Mouse (Mus musculus): ENCODE measurements around the gene Rbsn.

Rbsn gene

DNA sequence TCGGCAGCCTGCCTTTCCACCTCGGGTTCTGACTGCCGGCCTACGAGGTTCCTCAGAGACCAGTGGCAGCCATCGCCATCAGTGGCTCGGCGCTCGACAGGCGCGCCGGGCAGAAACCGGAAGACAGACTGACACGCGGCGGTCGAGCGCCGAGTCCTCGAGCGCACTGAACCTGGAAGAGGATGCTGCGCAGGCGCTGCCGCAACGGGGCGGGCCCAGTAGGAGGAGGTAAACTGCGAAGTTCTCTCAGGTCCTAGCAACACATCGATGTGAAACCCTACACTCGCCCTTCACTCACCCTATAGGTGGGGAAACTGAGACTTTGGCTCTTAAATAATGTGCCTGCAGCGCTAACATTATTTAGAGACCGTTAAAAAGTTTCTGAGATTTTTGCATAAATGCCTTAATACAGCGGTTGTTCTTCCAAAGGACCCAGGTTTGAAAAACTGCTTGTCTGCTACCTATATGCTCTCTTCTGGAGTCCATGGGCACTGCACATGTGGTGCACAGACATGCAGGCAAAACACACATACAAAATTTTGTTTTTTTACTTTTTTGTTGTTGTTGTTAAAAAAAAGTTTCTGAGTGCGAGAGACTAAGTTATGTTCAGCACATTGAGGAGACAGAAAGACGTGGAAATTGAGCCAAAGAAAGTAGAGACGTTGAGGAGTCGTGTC, at the start of gene Rbsn:
Gene Rbsn, minus strand, starts transcription at position 153 of the 677 bp plus-strand sequence.
- DNase-seq (ENCODE audit: low spot score in 2 of 2) = peak; percentile 79 to 89

DNA sequence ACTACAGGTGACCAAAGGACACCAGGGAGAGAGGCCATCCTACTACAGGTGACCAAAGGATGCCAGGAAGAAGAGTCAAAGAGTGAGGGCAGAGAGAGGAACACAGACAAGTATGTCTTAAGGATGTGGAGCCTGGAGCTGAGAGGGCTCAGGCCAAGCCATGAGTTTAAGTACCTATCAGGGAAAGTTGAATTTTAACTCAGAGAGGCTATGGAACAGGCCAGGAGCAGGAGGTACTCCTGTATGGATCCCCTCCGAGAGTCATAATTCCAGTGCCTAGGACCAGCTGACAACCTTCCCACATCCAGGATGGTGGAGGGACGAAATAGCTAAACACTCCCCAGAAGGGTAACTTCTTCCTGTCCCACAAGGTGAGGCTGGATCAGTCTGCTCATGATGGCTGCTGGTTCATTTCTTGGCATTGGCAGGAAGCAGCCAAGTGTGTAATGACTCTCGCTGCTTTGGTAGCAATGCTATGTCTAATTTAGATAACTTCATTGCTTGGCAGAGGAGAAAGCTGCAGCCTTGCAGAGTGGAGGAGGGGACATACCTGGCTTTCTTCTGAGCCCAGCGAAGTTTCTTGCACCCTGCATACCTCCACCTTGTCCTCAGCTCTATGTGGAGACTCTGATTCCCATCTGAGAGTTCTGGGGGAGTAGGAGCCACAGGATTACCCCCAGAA, 46.6 kb upstream of the Rbsn start:
- no peak for DNase-seq (ENCODE audit: low spot score in 2 of 2)

DNA sequence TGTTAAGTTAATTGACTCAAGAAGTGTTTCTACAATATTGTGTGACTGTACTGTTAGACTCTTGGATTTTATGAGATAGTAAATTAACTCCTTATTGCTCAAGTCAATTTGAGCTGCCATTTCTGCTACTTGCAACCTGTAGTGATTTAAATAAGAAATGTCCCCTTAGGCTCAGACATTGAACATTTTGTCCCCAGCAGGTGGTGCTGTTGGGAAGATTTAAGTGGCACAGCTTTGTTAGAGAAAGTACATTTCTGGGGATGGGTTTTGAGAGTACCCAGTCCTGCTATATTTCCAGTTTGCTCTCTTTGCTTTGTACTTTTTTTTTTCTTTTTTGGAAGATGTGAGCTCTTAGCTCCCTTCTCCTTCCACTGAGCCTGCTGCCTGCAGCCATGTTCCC, 40.6 kb upstream of the Rbsn start:
- DNase-seq (ENCODE audit: low spot score in 2 of 2) = no peak

DNA sequence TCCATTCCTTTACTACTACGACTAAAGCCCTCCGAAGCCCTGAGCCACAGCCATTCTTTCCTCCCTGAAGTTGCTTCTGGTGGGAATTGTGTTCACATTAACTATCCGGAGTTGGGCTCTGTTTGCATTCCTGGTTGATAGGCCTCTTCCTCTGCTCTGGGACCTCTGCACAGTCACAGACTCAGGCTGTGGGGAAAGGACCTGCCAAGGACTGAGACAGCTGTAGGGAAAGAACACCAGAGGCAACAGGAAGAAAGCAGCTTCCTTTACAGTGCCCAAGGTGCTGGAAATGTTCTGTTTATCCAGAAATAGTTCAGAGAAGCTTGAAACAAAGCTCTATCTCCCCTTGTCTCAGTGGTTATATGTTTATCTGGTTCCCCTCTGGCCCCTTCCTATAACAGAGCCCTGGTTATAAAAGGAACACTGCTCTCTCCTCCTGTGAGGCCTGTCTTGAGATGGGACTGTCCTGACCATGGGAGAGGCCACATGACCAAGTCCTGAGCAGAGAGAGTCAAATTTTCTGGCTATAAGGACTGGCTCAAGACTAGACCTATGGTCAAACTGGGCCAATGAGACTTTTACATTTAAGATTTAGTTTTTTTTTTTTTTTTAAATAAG, 38.6 kb upstream of the Rbsn start:
- DNase-seq (ENCODE audit: low spot score in 2 of 2) = no peak

DNA sequence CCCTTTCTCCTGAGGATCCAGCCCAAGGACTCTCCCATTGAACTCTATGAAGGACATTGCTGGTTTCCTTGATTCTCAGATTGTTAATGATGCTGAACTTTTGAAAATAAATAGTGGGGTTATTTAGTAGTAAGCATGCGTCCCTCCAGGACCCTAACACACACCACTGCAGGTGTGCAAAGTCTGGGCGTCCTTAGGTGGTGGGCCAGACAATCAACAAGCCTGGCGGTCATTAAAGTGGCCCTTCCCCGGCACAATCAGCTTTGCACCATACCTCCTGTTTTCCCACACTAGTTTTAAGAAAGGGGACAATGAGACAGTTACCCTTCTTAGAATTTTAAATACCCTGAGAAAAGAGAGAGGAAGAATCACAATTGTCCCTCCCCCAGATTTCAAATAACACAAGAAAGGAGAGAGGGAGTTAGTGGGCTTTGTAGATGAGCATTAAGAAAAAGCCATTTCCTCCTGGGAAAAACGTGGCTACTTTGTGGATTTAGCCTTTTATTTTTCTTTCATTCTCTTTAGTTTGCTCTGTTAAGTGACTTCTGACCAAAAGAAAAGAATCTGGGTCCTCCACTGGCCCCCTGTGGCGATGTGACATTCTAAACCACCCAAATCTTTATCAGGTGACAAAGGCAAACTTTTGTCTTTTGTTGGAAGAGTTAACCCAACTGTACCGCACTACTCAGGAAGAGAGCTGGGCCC, 32.6 kb upstream of the Rbsn start:
- DNase-seq (ENCODE audit: low spot score in 2 of 2) = no peak

DNA sequence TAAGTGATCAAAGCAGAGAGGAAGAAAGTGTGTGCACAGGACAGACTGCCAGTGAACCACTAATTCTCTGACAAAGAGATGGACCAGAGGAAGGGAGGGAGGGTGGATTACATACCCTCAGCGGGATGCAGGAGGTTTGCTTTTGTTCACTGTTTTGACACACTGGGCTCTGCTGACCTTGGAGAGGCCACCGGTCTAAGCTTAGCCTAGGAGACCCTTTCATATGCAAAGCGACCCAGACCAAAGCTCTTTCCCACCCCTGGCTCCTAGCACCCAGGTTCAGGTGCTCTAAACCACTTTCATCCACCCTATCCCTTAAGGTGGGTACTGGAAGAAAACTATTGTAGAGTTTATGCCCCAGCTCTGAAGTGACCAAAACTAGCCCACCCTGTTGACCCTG, 31.6 kb upstream of the Rbsn start:
- DNase-seq (ENCODE audit: low spot score in 2 of 2) = no peak

DNA sequence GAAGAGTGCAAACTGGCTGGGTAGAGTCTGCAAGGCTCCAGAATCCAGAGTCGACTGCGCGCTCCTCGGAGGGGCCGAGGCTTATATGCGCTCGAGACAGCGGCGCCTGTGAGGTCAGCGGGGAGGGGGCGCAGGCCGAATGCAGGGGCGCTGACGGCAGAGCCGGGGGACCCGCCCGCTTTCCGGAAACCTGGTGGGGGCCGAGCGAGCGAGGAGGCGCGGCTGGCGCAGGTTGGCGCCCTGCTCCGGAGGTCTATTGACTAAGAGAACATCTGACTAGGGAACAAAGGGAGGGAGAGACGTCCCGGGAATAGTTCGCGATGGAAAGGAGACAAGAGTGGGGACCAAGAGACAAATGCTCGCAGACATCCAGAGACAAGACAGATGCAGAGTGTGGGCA, 29.9 kb upstream of the Rbsn start, which contains the start of gene Trh:
Gene Trh, minus strand, starts transcription at position 60 of the 400 bp plus-strand sequence.
- DNase-seq (ENCODE audit: low spot score in 2 of 2) = no peak

DNA sequence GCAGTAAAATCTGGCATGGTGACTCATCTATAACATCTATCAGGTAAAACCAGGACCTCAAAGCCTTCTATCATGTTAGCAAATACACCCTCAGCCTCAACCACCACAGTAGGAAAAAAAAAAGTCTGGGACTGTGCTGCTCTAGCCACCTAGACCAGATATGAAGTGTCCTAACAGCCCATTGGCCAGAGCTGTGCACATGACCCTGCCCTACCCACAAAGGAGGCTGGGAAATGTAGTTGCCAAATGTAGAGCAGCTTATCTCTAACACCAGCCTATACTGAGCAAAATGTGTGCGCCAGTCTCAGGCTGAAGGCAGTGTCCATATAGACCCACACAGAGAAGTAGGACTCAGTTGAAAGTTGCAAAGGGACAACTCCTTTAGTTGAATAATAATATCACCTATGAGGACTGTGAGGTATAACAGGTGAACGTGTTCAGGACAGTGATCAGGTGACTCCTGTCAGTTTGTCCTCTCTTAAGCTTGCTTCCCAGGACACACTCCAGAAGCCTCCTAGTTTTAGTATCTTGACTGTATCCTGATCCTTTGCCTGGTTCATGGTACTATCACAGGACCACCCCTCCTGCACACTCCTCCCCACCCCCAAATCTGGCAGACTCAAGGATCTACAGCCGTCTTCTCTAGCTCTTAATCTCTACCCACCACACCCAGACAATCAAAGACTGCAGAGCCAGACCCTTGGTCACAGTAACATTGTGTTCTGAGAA, 26.6 kb upstream of the Rbsn start:
- peak; percentile 11 to 40 for DNase-seq (ENCODE audit: low spot score in 2 of 2)

DNA sequence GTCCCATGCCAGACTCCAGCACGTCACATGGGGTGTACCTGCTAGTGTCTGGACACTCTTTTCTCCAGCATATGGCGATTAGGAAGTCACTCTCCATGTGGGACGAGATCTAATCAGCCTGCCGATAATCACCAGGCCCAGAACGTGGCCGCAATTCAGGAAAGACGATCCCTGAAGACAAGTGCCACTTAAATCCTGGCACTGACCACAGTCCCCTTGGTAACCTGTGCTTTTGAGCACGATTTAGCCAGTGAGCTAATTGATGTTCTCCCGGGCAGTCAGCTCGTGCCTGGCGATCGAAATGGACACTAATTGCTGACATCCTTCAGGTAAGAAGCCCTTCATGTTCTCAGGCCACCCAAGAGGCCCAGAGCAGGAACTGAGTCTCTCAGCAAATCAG, 20.3 kb upstream of the Rbsn start:
- no peak for DNase-seq (ENCODE audit: low spot score in 2 of 2)

DNA sequence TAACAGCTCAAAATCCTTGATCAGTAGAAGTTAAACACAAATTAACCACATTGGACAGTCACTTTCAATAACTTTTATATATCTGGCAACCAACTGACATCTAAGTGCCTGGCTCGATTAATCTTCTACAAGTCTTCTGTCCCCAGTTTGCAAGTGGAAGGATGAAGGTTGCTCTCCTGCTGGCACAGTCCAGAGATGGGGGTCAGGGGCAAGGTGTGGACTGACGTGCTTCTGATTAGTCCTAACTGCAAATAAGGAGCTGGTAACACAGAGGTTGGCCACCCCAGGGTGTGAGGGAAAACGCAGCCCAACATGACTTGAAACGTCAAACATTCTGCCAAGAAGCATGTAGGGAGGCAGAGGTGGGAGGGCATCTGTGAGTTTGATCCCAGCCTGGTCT, 17.0 kb upstream of the Rbsn start:
- DNase-seq (ENCODE audit: low spot score in 2 of 2) = no peak

DNA sequence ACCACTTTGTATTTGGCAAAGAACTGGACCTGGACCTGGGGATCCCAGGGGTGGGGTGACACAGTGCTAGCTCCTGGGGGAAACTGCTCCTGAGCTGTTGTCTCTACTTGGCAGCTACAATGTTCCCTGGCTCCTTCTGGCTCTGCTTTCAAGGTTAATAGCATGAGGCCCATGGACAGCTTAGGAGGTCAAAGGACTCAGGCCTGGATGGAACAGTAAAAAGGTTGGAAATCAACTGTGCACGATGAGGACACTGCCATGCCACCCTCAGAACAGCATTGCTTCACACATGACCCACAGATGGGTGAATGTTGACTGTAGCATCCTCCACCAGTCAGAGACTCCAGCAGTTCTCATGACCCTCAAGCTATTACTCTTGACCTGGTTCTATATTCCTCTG, 16.6 kb upstream of the Rbsn start:
- DNase-seq (ENCODE audit: low spot score in 2 of 2) = no peak

DNA sequence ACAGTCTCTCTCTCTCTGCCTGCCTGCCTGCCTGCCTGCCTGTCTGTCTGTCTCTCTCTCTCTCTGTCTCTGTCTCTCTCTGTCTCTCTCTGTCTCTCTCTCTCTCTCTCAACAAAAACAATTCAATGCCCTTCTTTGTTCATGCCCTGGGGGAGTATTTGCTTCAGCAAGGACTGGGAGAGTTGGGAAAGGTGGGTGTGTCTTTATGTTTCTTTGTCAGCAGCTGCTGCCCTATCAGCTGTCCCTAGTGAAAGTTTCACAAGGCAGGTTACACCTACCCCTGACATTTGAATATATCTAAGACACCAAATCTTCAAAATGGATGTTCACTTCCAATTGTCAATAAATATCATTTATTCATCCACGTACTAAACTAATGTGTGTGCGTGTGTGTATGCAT, 14.9 kb upstream of the Rbsn start:
- DNase-seq (ENCODE audit: low spot score in 2 of 2) = no peak

DNA sequence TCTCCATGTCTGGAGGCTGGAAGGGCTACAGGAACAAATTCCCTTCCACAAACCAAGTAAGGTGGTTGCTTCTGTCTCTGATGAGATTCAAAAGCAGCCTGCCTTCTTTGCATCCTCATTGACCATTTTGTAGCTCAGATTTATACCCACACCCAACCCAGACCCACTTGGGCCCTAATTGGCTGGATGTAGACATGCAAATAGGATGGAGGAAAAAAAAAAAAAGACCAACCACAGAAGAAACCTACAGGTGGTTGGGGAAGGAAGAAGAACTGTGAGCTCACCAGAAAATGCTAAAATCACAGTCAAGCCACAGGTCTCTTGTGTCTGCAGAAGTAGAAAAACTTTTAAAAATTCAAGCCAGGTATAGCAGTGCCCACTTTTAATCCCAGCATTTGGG, 14.4 kb upstream of the Rbsn start:
- DNase-seq (ENCODE audit: low spot score in 2 of 2) = no peak

DNA sequence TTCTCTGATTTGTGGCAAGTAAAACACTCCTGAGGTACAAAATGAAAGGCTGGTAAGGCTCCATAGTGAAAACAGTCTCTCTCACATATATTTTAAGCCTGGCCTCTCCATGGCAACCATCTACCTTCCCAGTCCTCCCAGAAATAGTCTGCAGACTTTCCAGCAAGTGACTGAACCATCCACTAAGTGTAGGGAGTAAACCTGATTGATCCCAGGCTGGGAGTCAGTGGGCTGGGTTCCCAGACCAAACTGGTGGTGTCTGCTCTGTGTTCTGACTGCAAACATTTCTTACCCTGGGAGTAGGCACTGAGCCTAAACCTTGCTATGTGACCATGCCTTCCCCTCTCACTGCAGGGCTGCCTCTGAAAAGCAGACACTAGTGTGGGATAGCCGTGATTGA, 10.3 kb upstream of the Rbsn start:
- no peak for DNase-seq (ENCODE audit: low spot score in 2 of 2)

DNA sequence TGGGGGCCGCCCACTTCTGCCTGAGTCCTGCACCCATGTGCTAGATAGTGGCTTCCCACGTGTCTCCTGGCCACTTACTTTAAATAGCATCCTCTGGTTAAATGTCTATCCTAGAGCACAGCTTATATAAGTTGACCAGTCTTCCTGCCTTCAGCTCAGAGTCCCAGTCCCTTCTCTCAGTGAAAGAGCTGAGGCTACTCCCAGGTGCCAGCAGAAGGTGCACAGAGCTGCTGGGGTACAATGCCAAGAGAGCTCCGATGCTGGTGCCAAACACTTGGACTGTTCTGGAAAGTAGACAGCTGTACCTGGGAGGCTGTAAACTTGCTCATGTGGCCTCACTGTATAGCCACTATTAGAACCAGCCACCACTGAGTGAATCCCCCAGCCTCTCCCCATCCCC, 7.3 kb upstream of the Rbsn start:
- DNase-seq (ENCODE audit: low spot score in 2 of 2) = no peak

DNA sequence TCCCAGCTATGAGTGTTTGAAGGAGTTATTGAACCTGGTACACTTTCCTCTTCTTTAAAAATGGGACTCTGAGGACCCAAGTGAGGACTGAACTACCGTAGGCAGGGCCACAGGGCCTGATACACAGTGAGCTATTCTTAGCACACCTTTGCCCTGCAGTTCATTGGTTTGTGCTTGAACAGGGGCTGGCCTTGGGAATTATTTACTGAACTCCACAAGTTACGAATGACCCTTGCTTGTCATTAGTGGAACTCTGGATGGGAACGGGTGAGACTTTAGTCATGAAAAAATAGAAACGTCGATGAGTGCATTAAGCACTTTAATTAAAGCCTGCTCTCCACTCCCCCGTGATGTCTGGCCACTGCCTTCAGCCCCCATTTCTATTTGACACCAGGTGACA, 6.9 kb upstream of the Rbsn start:
- no peak for DNase-seq (ENCODE audit: low spot score in 2 of 2)

DNA sequence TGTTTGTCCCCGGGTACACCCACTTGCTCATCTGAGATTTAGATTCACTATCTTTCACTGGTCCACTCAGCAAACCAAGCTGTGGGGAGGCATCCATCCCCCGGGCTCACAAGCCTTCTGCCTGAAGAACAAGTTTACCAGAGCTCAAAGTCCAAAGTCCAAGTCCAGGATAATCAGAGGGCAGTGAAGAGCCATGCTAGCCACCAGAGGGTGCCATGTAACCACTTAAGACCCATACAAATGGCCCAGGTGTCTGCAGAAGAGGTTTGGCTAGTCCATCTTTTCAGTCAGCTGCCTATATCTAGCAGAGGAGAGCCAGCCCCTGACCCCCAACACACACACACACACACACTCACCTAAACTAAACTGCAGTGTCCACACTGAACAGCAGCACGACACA, 4.7 kb upstream of the Rbsn start:
- no peak for DNase-seq (ENCODE audit: low spot score in 2 of 2)

DNA sequence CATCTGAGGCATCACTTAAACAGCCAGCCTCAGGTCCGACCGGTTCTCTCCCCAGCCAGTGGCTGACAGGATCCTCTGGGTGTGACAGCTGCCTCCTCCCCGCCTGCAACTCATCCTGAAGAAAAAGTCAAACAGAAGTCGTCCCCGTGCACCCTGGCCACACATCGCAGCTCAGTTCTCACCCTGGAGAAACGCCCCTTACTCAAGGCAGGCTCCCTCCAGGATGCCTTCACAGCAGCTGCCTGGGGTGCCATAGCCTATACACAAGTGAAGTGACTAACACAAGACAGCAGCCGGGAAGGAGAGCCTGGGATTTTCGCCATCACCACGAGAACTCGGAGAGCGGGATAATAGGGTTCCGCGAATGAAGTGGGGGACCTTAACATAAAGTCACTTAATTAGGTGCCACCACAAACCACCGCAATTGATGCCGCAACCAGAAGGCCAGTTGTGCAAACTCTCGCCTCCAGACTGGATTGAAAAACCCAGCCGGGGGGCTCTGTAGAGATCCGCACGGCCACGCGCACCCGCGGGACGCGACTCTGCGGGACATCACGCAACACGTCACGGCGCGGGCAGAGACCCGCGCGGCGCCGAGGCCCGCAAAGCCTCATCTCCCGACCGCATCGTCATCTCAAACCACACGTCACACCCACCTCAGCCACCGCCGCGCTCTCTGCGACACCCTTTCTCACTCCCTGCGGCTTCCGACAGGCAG, 511 bp downstream of the Rbsn start:
- peak in 1 of 2 experiments; percentile 4 for DNase-seq (ENCODE audit: low spot score in 2 of 2)

DNA sequence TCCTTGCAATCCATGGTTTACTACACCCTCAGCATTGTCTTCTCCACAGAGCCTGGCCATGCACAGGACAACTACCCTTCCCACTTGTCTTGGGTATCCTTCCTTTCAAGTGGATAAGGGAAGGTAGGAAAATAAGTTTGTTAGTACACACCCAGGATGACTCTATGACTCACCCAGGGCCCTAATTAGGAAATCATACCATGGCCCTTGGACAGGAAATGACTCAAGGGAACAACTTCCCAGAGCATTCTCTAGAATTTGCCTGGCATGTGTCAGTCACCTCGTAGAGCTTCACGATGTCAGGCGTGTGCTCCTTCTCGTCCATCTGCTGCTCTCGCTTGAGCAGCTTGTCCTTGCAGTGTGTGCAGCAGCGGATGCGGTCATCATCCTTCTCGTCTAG, 15.3 kb downstream of the Rbsn start:
- DNase-seq (ENCODE audit: low spot score in 2 of 2) = no peak

DNA sequence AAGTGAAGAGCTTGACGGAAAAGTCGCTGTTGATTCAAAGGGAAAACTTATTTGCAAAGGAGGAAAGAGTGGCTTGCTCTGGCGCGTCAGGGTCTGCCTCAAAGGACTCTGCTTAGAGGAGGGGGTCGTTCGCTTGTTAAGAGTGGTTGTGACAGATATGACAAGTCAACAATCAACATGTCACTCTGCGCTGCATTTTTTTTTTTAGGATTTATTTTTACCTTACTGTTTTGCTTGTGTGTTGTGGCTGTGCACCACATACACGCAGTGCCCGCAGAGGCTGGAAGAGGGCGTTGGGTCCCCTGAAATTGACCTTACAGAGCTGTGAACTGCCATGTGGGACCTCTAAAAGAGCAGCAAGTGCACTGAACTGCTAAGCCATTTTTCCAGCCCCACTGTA, 30.5 kb downstream of the Rbsn start:
- DNase-seq (ENCODE audit: low spot score in 2 of 2) = no peak

DNA sequence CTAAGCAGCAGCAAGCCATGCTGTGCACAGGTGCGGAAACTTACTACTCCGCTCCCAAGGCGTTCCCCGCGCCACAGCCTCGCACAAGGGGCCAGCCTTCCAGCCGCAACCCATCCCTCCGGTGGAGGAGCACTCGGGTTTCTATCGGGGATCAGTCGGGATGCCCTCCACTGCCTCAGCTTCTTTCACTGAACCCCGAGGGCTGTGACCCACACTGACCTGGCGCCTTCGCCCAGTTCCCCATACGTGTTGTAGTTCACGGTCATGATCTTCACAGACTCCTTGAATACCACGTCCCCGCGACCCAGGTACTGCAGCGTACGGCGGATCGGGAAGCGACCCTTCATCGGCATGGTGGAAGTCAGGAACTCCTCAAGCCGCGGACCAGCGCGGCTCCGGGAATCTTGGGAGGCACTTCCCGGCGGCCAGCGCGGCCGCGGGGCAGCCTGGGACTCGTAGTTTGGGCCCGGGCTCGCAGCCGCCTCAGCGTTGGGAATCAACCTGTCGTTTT, 31.0 kb downstream of the Rbsn start, which contains the start of gene Mrps25:
Gene Mrps25, minus strand, starts transcription at position 413 of the 511 bp plus-strand sequence.
- peak; percentile 12 to 45 for DNase-seq (ENCODE audit: low spot score in 2 of 2)
